Mouse (Mus musculus): ENCODE measurements around the gene Slc12a9.

DNA sequence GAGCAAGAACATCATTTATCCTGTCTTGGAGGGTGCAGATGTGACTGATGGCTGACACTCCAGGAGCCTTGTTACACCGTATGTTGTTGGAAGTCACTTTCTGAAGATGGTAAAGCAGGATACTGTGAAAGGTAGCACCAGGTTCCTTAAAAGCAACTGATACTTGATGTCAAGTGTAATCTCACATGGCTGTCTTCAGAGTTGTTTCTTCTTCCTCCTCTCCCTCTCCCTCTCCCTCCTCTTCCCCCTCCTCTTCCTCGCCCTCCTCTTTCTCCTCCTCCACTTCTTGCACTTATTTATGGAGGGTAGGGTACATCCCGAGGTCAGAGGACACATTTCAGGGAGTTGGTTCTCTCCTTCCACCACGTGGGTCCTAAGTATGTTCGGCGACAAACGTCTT lies 47.4 kb downstream of the Slc12a9 start:
- TF ChIP-seq POLR2A (IDR thresholded peaks at IDR 0.05; ENCODE audit: borderline replicate concordance, low read depth, low read length) (no peak), CTCF (IDR thresholded peaks at IDR 0.05; ENCODE audit: low read depth, low read length) (no peak)
